Mouse (Mus musculus): Measurements from ENCODE around the gene Col6a2.

- TF ChIP-seq CTCF (IDR thresholded peaks at IDR 0.05; ENCODE audit: insufficient read depth, low read length) (no peak), POLR2A (IDR thresholded peaks at IDR 0.05; ENCODE audit: borderline replicate concordance, extremely low read depth, low read depth, low read length) (no peak)
Measured at GRCm38 (mm10) chr10:76648738-76649137, 25.3 kb upstream of the Col6a2 start.
